Mouse (Mus musculus) kidney, adult 10 weeks (tissue): Measurements from ENCODE around the gene Gm3594. TPM values are rescaled to one million over a fixed set of nuclear protein-coding genes. Genes with fewer than 3 reads are reported as not detected.

ENCODE experiments used
- polyA plus RNA-seq: library from polyadenylated mRNA; stranded (reverse); fragments of 350-450 nt; fragmentation: Illumina TruSeq; extraction: RNeasy Lipid Tissue Mini Kit (QIAGEN cat#74804); gene quantifications from one replicate; pipeline ENCODE4 v1.2.3, GENCODE M21; 2014; ENCODE audit warnings: low read depth, low replicate concordance

Gene Gm3594
- not detected for polyA plus RNA-seq

GRCm38 (mm10) chr14:6444511-6444910 lies at the start of gene Gm3594:
TSS of gene Gm3594 (minus strand) at chr14:6444611.

GRCm38 (mm10) chr14:6412382-6412781 lies 32.0 kb downstream of the Gm3594 start, which contains the start of gene Gm3591:
TSS of gene Gm3591 (minus strand) at chr14:6412482.

GRCm38 (mm10) chr14:6390219-6390618 lies 54.2 kb downstream of the Gm3594 start, which contains the start of gene Gm16440:
TSS of gene Gm16440 (minus strand) at chr14:6390319.

Other genes starting within 250 kb of the Gm3594 start
- not detected for gene Gm21560, start 225.3 kb downstream of the Gm3594 start, polyA plus RNA-seq
- gene Gm3411, start 157.4 kb downstream of the Gm3594 start, polyA plus RNA-seq = 1.9 TPM
- not detected for gene Gm21103, start 139.8 kb downstream of the Gm3594 start, polyA plus RNA-seq
- not detected for gene Gm3618, start 100.9 kb downstream of the Gm3594 start, polyA plus RNA-seq
- gene Gm16440, start 54.3 kb downstream of the Gm3594 start, polyA plus RNA-seq = not detected
- gene Gm3591, start 32.1 kb downstream of the Gm3594 start, polyA plus RNA-seq = not detected
- not detected for gene Gm8356, start 92.7 kb upstream of the Gm3594 start, polyA plus RNA-seq
- not detected for gene Gm3629, start 146.0 kb upstream of the Gm3594 start, polyA plus RNA-seq
- not detected for gene Gm3460, start 177.8 kb upstream of the Gm3594 start, polyA plus RNA-seq
- gene Gm10251, start 239.6 kb upstream of the Gm3594 start, polyA plus RNA-seq = not detected